Mouse (Mus musculus) MEL (cell line): Measurements from ENCODE around the gene Etv5. TPM values are rescaled to one million over a fixed set of nuclear protein-coding genes. Genes with fewer than 3 reads are reported as not detected.

Experiments used
- DNase-seq: peaks from one replicate; pipeline ENCODE4 v3.0.0; 2011; ENCODE audit warnings: low read depth, low spot score
- H3K27ac ChIP-seq: 2 replicates; pipeline ENCODE4 v1.5.1; 2012; ENCODE audit warnings: low read depth, mild to moderate bottlenecking, control low read depth, low read length, moderate library complexity; ENCODE audit not compliant: control insufficient read depth
- H3K27me3 ChIP-seq, 2 experiments: fragments of 150-350 bp in 1 of 2; sonication (generic) in 1 of 2; 2 replicates each; pipeline ENCODE4 v1.6.1; 2012; ENCODE audit warnings: low read length in 2 of 2, mild to moderate bottlenecking in 2 of 2, improper control_type of control experiment in 1 of 2, moderate library complexity in 1 of 2; ENCODE audit not compliant: insufficient read depth in 2 of 2, control insufficient read depth in 1 of 2
- H3K36me3 ChIP-seq, 2 experiments: 2 replicates each; pipeline ENCODE4 v1.6.1; 2012 to 2014; ENCODE audit warnings: low read length in 2 of 2, improper control_type of control experiment in 1 of 2, inconsistent platforms in 1 of 2, mild to moderate bottlenecking in 1 of 2; ENCODE audit not compliant: insufficient read depth in 2 of 2, control insufficient read depth in 1 of 2
- H3K4me1 ChIP-seq, 2 experiments: fragments of 150-350 bp in 1 of 2; sonication (generic) in 1 of 2; 2 replicates each; pipeline ENCODE4 v1.6.1; 2012; ENCODE audit warnings: low read length in 2 of 2, improper control_type of control experiment in 1 of 2, mild to moderate bottlenecking in 1 of 2; ENCODE audit not compliant: insufficient read depth in 2 of 2, control insufficient read depth in 1 of 2
- H3K4me3 ChIP-seq, 2 experiments: fragments of 150-350 bp in 1 of 2; sonication (generic) in 1 of 2; 2 replicates each; pipeline ENCODE4 v1.5.1; 2012; ENCODE audit warnings: low read depth in 2 of 2, low read length in 2 of 2, mild to moderate bottlenecking in 2 of 2, moderate library complexity in 2 of 2, control low read depth in 1 of 2, improper control_type of control experiment in 1 of 2; ENCODE audit not compliant: control insufficient read depth in 1 of 2, insufficient read depth in 1 of 2
- H3K79me2 ChIP-seq: 2 replicates; pipeline ENCODE4 v1.6.1; 2012; ENCODE audit warnings: mild to moderate bottlenecking, low read length, moderate library complexity; ENCODE audit not compliant: control insufficient read depth, poor library complexity, insufficient read depth
- H3K9ac ChIP-seq: 2 replicates; pipeline ENCODE4 v1.6.1; 2012; ENCODE audit warnings: low read depth, mild to moderate bottlenecking, control low read depth, low read length, moderate library complexity; ENCODE audit not compliant: control insufficient read depth, poor library complexity, severe bottlenecking
- H3K9me3 ChIP-seq: fragments of 150-350 bp; sonication (generic); replicated peaks from 2 replicates; pipeline ENCODE4 v1.6.1; 2012; ENCODE audit warnings: mild to moderate bottlenecking, low read length, improper control_type of control experiment, moderate library complexity; ENCODE audit not compliant: insufficient read depth
- CTCF ChIP-seq, 3 experiments: IDR thresholded peaks in 2 of 3; conservative IDR thresholded peaks in 1 of 3; 2 replicates each; pipeline ENCODE4 v1.5.1; 2011 to 2012; ENCODE audit warnings: low read length in 3 of 3, low read depth in 2 of 3, mild to moderate bottlenecking in 2 of 3, improper control_type of control experiment in 1 of 3, inconsistent platforms in 1 of 3, mixed read lengths in 1 of 3, moderate library complexity in 1 of 3; ENCODE audit not compliant: control insufficient read depth in 1 of 3, insufficient read depth in 1 of 3, poor library complexity in 1 of 3, severe bottlenecking in 1 of 3
- E2F4 ChIP-seq: IDR thresholded peaks from 2 replicates; pipeline ENCODE4 v1.6.1; 2011; ENCODE audit warnings: low read depth, low read length, improper control_type of control experiment, borderline replicate concordance
- ELF1 ChIP-seq: IDR thresholded peaks from 2 replicates; pipeline ENCODE4 v1.6.1; 2014; ENCODE audit warnings: low read depth, mild to moderate bottlenecking, inconsistent platforms, low read length, improper control_type of control experiment, moderate library complexity
- EP300 ChIP-seq, 2 experiments: IDR thresholded peaks; 2 replicates each; pipeline ENCODE4 v1.6.1; 2011; ENCODE audit warnings: improper control_type of control experiment in 2 of 2, low read length in 2 of 2, low read depth in 1 of 2, mild to moderate bottlenecking in 1 of 2
- ETS1 ChIP-seq: IDR thresholded peaks from 2 replicates; pipeline ENCODE4 v1.6.1; 2012; ENCODE audit warnings: low read depth, mild to moderate bottlenecking, inconsistent platforms, low read length, improper control_type of control experiment, moderate library complexity
- GABPA ChIP-seq: IDR thresholded peaks from 2 replicates; pipeline ENCODE4 v1.6.1; 2012; ENCODE audit warnings: low read depth, mild to moderate bottlenecking, inconsistent platforms, low read length, improper control_type of control experiment, moderate library complexity
- JUND ChIP-seq: IDR thresholded peaks from 2 replicates; pipeline ENCODE4 v1.6.1; 2011; ENCODE audit warnings: low read depth, mild to moderate bottlenecking, improper control_type of control experiment, low read length
- MAX ChIP-seq: IDR thresholded peaks from 2 replicates; pipeline ENCODE4 v1.6.1; 2011; ENCODE audit warnings: low read length, improper control_type of control experiment
- MAZ ChIP-seq: IDR thresholded peaks from 2 replicates; pipeline ENCODE4 v1.6.1; 2012; ENCODE audit warnings: low read depth, mild to moderate bottlenecking, inconsistent platforms, low read length, improper control_type of control experiment
- MXI1 ChIP-seq: IDR thresholded peaks from 2 replicates; pipeline ENCODE4 v1.6.1; 2011; ENCODE audit warnings: mild to moderate bottlenecking, low read depth, low read length, improper control_type of control experiment
- MYC ChIP-seq: IDR thresholded peaks from 2 replicates; pipeline ENCODE4 v1.6.1; 2011; ENCODE audit warnings: low read depth, mild to moderate bottlenecking, low read length, improper control_type of control experiment, moderate library complexity
- NELFE ChIP-seq: IDR thresholded peaks from 2 replicates; pipeline ENCODE4 v1.6.1; 2011; ENCODE audit warnings: low read depth, low read length, improper control_type of control experiment
- NRF1 ChIP-seq: IDR thresholded peaks from 2 replicates; pipeline ENCODE4 v1.6.1; 2014; ENCODE audit warnings: low read depth, mild to moderate bottlenecking, inconsistent platforms, low read length, improper control_type of control experiment, moderate library complexity; ENCODE audit not compliant: poor library complexity, insufficient read depth, severe bottlenecking
- POLR2AphosphoS5 ChIP-seq: IDR thresholded peaks from 2 replicates; pipeline ENCODE4 v1.6.1; 2012; ENCODE audit warnings: low read depth, borderline replicate concordance, mild to moderate bottlenecking, inconsistent platforms, low read length, moderate library complexity, mixed read lengths
- RCOR1 ChIP-seq: IDR thresholded peaks from 2 replicates; pipeline ENCODE4 v1.6.1; 2012; ENCODE audit warnings: low read depth, mild to moderate bottlenecking, inconsistent platforms, low read length, improper control_type of control experiment
- SIN3A ChIP-seq: IDR thresholded peaks from 2 replicates; pipeline ENCODE4 v1.6.1; 2012; ENCODE audit warnings: low read length, improper control_type of control experiment, inconsistent platforms
- SMC3 ChIP-seq: IDR thresholded peaks from 2 replicates; pipeline ENCODE4 v1.6.1; 2011; ENCODE audit warnings: low read depth, low read length, improper control_type of control experiment
- TAL1 ChIP-seq: IDR thresholded peaks from 2 replicates; pipeline ENCODE4 v1.6.1; 2012; ENCODE audit warnings: mild to moderate bottlenecking, inconsistent platforms, low read length, moderate library complexity, mixed read lengths
- TBP ChIP-seq: IDR thresholded peaks from 2 replicates; pipeline ENCODE4 v1.8.0; 2011; ENCODE audit warnings: low read depth, low read length, improper control_type of control experiment
- TCF12 ChIP-seq: IDR thresholded peaks from 2 replicates; pipeline ENCODE4 v1.6.1; 2014; ENCODE audit warnings: low read depth, mild to moderate bottlenecking, inconsistent platforms, low read length, improper control_type of control experiment, moderate library complexity
- USF1 ChIP-seq: IDR thresholded peaks from 2 replicates; pipeline ENCODE4 v1.6.1; 2014; ENCODE audit warnings: low read depth, mild to moderate bottlenecking, inconsistent platforms, low read length, improper control_type of control experiment, moderate library complexity
- USF2 ChIP-seq, 2 experiments: IDR thresholded peaks; 2 replicates each; pipeline ENCODE4 v1.6.1; 2011 to 2012; ENCODE audit warnings: improper control_type of control experiment in 2 of 2, low read length in 2 of 2, borderline replicate concordance in 1 of 2, inconsistent platforms in 1 of 2, low read depth in 1 of 2, mild to moderate bottlenecking in 1 of 2; ENCODE audit not compliant: insufficient read depth in 1 of 2
- ZC3H11A ChIP-seq: IDR thresholded peaks from 2 replicates; pipeline ENCODE4 v1.6.1; 2012; ENCODE audit warnings: low read depth, mild to moderate bottlenecking, inconsistent platforms, low read length, improper control_type of control experiment
- ZKSCAN1 ChIP-seq: IDR thresholded peaks from 2 replicates; pipeline ENCODE4 v1.6.1; 2012; ENCODE audit warnings: low read depth, mild to moderate bottlenecking, inconsistent platforms, low read length, improper control_type of control experiment, moderate library complexity
- ZMIZ1 ChIP-seq: IDR thresholded peaks from 2 replicates; pipeline ENCODE4 v1.6.1; 2012; ENCODE audit warnings: low read depth, mild to moderate bottlenecking, inconsistent platforms, low read length, improper control_type of control experiment, moderate library complexity
- ZNF384 ChIP-seq: IDR thresholded peaks from 2 replicates; pipeline ENCODE4 v1.6.1; 2012; ENCODE audit warnings: low read depth, mild to moderate bottlenecking, inconsistent platforms, low read length, improper control_type of control experiment
- polyA plus RNA-seq, 2 experiments: library from polyadenylated mRNA; stranded (reverse) in 1 of 2; unstranded in 1 of 2; fragments of >175 nt in 1 of 2; fragments of >200 nt in 1 of 2; gene quantifications; 2 replicates each; pipeline versions ENCODE4 v1.2.1 to v1.2.4; 2012; ENCODE audit warnings: low replicate concordance in 2 of 2, low read depth in 1 of 2; ENCODE audit not compliant: insufficient read length in 2 of 2, insufficient read depth in 1 of 2, missing spikeins in 1 of 2
- total RNA-seq: library from RNA; depleted of rRNA; stranded (reverse); fragments of 300-350 nt; gene quantifications from 2 replicates; pipeline ENCODE4 v1.2.3, GENCODE M21; 2012

Etv5 gene
- total and polyA plus RNA-seq, 3 experiments: 8.2 to 18.3 TPM; not detected in 1

- H3K36me3 ChIP-seq: no peaks in the 10 kb centered on the region
These were observed 66.8 kb downstream of the Etv5 start for GRCm38 (mm10) chr16:22372701-22373124.

GRCm38 (mm10) chr16:22372225-22372624 is 67.3 kb downstream of the Etv5 start:
- TF ChIP-seq NRF1 (no peak), TCF12 (no peak), ZC3H11A (no peak), SMC3 (no peak), USF1 (no peak), MXI1 (no peak), ETS1 (no peak)
- TF ChIP-seq, all 39 proteins: peak for 0
- Histone ChIP-seq H3K9ac (no peak overlapping the region), H3K36me3 (no peaks in the 10 kb centered on the region), H3K9me3 (no peaks in the 10 kb centered on the region), H3K27me3 (no peaks in the 10 kb centered on the region; a peak in 1 of 4 replicates), H3K79me2 (no peaks in the 10 kb centered on the region), H3K4me1 (no peaks in the 10 kb centered on the region), H3K27ac (no peak overlapping the region), H3K4me3 (no peak overlapping the region)
- no peak for DNase-seq

More at GRCm38 (mm10) chr16:22372701-22373124, 66.8 kb downstream of the Etv5 start:
- H3K4me1 ChIP-seq: no peaks in the 10 kb centered on the region
- H3K27me3 ChIP-seq: no peaks in the 10 kb centered on the region; a peak in 1 of 4 replicates
- H3K9ac ChIP-seq: no peak overlapping the region
- TF ChIP-seq NELFE (no peak), ETS1 (no peak), GABPA (no peak), JUND (no peak), USF2 (IDR thresholded peaks at IDR 0.05; ENCODE audit: borderline replicate concordance in 1 of 2, insufficient read depth in 1 of 2, low read depth in 1 of 2, low read length in 2 of 2) (no peak), ZKSCAN1 (no peak), MAZ (no peak)
- H3K79me2 ChIP-seq: no peaks in the 10 kb centered on the region
- DNase-seq: no peak
- no peak overlapping the region for H3K27ac ChIP-seq
- no peaks in the 10 kb centered on the region for H3K9me3 ChIP-seq
- H3K4me3 ChIP-seq: no peak overlapping the region

GRCm38 (mm10) chr16:22367099-22367498 is 72.4 kb downstream of the Etv5 start:
- Histone ChIP-seq H3K4me3 (no peak overlapping the region), H3K36me3 (no peaks in the 10 kb centered on the region), H3K27ac (no peak overlapping the region), H3K9me3 (no peaks in the 10 kb centered on the region), H3K27me3 (no peaks in the 10 kb centered on the region), H3K4me1 (no peaks in the 10 kb centered on the region), H3K79me2 (no peaks in the 10 kb centered on the region), H3K9ac (no peak overlapping the region)
- peak; percentile 11 for DNase-seq
- TF ChIP-seq TCF12 (no peak), EP300 (IDR thresholded peaks at IDR 0.05; ENCODE audit: low read depth in 1 of 2, low read length in 2 of 2) (no peak), MYC (no peak), CTCF (IDR thresholded peaks at IDR 0.05 in 2 of 3, conservative IDR thresholded peaks at IDR 0.05 in 1 of 3; ENCODE audit: control insufficient read depth in 1 of 3, insufficient read depth in 1 of 3, low read depth in 2 of 3, low read length in 3 of 3, poor library complexity in 1 of 3, severe bottlenecking in 1 of 3) (no peak), ZNF384 (no peak), MAX (no peak), MXI1 (no peak), E2F4 (no peak), RCOR1 (no peak), ZKSCAN1 (no peak), SIN3A (no peak), TAL1 (no peak), ZMIZ1 (no peak), POLR2AphosphoS5 (no peak), USF2 (IDR thresholded peaks at IDR 0.05; ENCODE audit: borderline replicate concordance in 1 of 2, insufficient read depth in 1 of 2, low read depth in 1 of 2, low read length in 2 of 2) (no peak), ELF1 (no peak), TBP (no peak)
